ENCODE assay signal across 8 mouse cellular contexts in the genomic region with DNA sequence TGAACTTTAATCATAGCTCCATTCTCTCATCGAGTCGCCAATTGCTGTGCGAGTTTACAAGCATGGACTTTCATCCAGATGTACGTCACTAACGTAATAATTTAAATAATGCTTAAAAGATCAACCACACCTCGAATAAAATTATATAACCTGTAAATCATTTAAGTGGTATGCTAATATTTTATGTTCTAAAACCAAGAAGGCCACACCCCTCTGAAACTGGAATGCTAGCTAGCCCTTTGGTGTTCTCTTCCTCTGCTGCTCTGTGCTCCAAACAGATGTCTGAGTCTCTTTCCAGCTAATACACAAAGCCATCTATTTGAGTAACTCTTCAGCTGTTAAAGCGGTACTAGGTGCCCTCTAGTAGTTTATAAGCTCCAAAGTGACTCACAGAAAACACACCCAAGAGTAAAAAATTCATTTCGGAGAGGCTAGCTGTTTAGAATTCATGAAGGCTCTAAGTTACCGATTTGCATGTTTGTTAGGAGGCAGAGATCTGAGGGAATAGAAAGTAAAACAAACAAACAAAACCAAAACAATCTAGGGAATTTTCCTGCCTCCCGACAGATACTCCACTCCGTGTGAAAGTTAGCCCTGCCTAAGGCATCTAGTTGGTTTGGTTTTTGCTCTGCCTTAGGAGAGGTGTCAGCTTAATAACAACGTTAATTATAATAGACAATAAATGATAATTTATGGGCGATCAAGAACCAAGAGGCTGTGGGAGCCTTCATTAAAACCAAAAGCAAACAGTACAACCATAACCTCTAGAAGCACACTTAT. TPM values are rescaled to one million over a fixed set of nuclear protein-coding genes. Genes with fewer than 3 reads are reported as not detected.
A peak's percentile ranks its signal among the peaks of the same experiment; 100 is the strongest.
DNase-seq lines count a peak whose midpoint lies in the region; ATAC-seq and TF ChIP-seq lines count a peak whose summit lies in the region.

No protein-coding gene starts in this region.

- peak overlapping the region; percentile 51 for H3K4me2 ChIP-seq in hindbrain, embryonic 12.5 days (replicated peaks)
- H3K4me2 ChIP-seq in liver, embryonic 11.5 days = peak overlapping the region; percentile 95

- H3K4me1 ChIP-seq in cortical plate, adult 2 months (ENCODE audit: control insufficient read depth, insufficient read depth, low read length) = 0 out of 2 replicates have a peak, but pooled peaks cover 1% of the 10 kb centered on the region
- peaks cover 15% of the 10 kb centered on the region for H3K4me1 ChIP-seq in hindbrain, embryonic 12.5 days
- peaks cover 26% of the 10 kb centered on the region for H3K4me1 ChIP-seq in liver, embryonic 11.5 days (replicated peaks; ENCODE audit: control insufficient read depth, insufficient read depth, low read length)
- H3K4me1 ChIP-seq in olfactory bulb, adult 2 months (ENCODE audit: control insufficient read depth, insufficient read depth, low read length) = no peaks in the 10 kb centered on the region

- no peaks in the 10 kb centered on the region for H3K27me3 ChIP-seq in hindbrain, embryonic 12.5 days
- no peaks in the 10 kb centered on the region for H3K27me3 ChIP-seq in liver, embryonic 11.5 days (replicated peaks; ENCODE audit: control insufficient read depth, insufficient read depth, low read length)

- no peak overlapping the region for H3K9ac ChIP-seq in hindbrain, embryonic 12.5 days
- H3K9ac ChIP-seq in liver, embryonic 11.5 days (ENCODE audit: low read depth, low read length) = no peak overlapping the region

- 0 out of 2 replicates have a peak overlapping the region, but pooled peaks have one; percentile 56 for H3K27ac ChIP-seq in cortical plate, adult 2 months (ENCODE audit: insufficient read depth, low read length)
- no peak overlapping the region; the same call in 1 of the 2 replicates for H3K27ac ChIP-seq in hindbrain, embryonic 12.5 days
- peak overlapping the region; percentile 23; the same call in 1 of the 2 replicates for H3K27ac ChIP-seq in liver, embryonic 11.5 days (ENCODE audit: low read depth, low read length)
- 0 out of 2 replicates have a peak overlapping the region, but pooled peaks have one; percentile 40 for H3K27ac ChIP-seq in olfactory bulb, adult 2 months (ENCODE audit: insufficient read depth, low read depth, low read length)

- ATAC-seq in hindbrain, embryonic 12.5 days (ENCODE audit: low FRiP score) = no peak
- no peak for ATAC-seq in liver, embryonic 11.5 days (replicated peaks; ENCODE audit: low FRiP score)
- ATAC-seq in erythroid progenitor cell, adult 5-6 weeks (replicated peaks; ENCODE audit: low FRiP score, poor library complexity, severe bottlenecking) = no peak

- no peak overlapping the region; the same call in 1 of the 2 replicates for H3K4me3 ChIP-seq in cortical plate, adult 2 months (ENCODE audit: insufficient read depth, low read length)
- peak overlapping the region; percentile 95; the same call in 1 of the 2 replicates for H3K4me3 ChIP-seq in hindbrain, embryonic 12.5 days
- H3K4me3 ChIP-seq in liver, embryonic 11.5 days (ENCODE audit: low read depth, low read length) = peak overlapping the region; percentile 94; the same call in 1 of the 2 replicates
- H3K4me3 ChIP-seq in olfactory bulb, adult 2 months (ENCODE audit: insufficient read depth, low read depth, low read length) = no peak overlapping the region

- TF ChIP-seq POLR2A in cortical plate, adult 2 months (IDR thresholded peaks at IDR 0.05; ENCODE audit: extremely low read depth, insufficient read depth, low read length) = no peak
- no peak for TF ChIP-seq POLR2A in olfactory bulb, adult 2 months (IDR thresholded peaks at IDR 0.05; ENCODE audit: insufficient read depth, low read depth, low read length)

- H3K36me3 ChIP-seq in hindbrain, embryonic 12.5 days = peaks cover 10% of the 10 kb centered on the region
- H3K36me3 ChIP-seq in liver, embryonic 11.5 days (ENCODE audit: control insufficient read depth, insufficient read depth, low read length) = 0 out of 2 replicates have a peak, but pooled peaks cover 4% of the 10 kb centered on the region

- WGBS in hindbrain, embryonic 12.5 days = 71% methylated on average over 13 of the region's 13 CpGs
- 59% methylated on average over 13 of the region's 13 CpGs for WGBS in liver, embryonic 11.5 days
- 50% methylated on average over 13 of the region's 13 CpGs for WGBS in olfactory bulb, adult 2 months

- no peaks in the 10 kb centered on the region for H3K9me3 ChIP-seq in hindbrain, embryonic 12.5 days (replicated peaks)
- no peaks in the 10 kb centered on the region for H3K9me3 ChIP-seq in liver, embryonic 11.5 days (ENCODE audit: control insufficient read depth, low read length)

- DNase-seq in CD4-positive helper T cell, adult 2 months (ENCODE audit: low read depth, low spot score) = peak; percentile 19
- DNase-seq in liver, embryonic 11.5 days (ENCODE audit: low spot score) = no peak
- DNase-seq in layer of hippocampus, adult 11-12 months (ENCODE audit: low spot score) = no peak
- no peak for DNase-seq in right cerebral cortex, postnatal 10 days (ENCODE audit: low spot score in 2 of 2)

- no peak for TF ChIP-seq CTCF in cortical plate, adult 2 months (IDR thresholded peaks at IDR 0.05; ENCODE audit: extremely low read depth, insufficient read depth, low read length)
- no peak for TF ChIP-seq CTCF in olfactory bulb, adult 2 months (IDR thresholded peaks at IDR 0.05; ENCODE audit: insufficient read depth, low read depth, low read length)

RNA-seq across cellular contexts. Expression of a gene that starts 1.1 kb away (rescaled TPM):
- 34.0 and 35.1 TPM in 2 replicates for polyA plus RNA-seq in cortical plate, adult 2 months (2012; rRNA removed)
- 123 and 134 TPM in 2 replicates for polyA plus RNA-seq in hindbrain, embryonic 12.5 days (2016; fragmentation: Nextera tagmentation; extraction: Ambion mirVana)
- 18.0 and 21.2 TPM in 2 replicates for polyA plus RNA-seq in liver, embryonic 11.5 days (2014; fragmentation: Nextera tagmentation; extraction: Ambion mirVana)
- not detected in 2 replicates for polyA plus RNA-seq in olfactory bulb, adult 2 months (2012; ENCODE audit: insufficient read depth, insufficient read length, low replicate concordance, missing spikeins)
- 17.3 and 34.4 TPM in 2 replicates for total RNA-seq in erythroid progenitor cell, adult 5-6 weeks (2015; ENCODE audit: low replicate concordance)
- total RNA-seq in erythroid progenitor cell, adult 5-6 weeks (2017; ENCODE audit: low replicate concordance) = 21.1 and 27.2 TPM in 2 replicates

RNA-seq across cellular contexts. Expression of a gene that starts 59.7 kb away (rescaled TPM):
- polyA plus RNA-seq in cortical plate, adult 2 months (2012; rRNA removed) = 0.45 TPM in 1 of 2 replicates, not detected in the other
- 1.5 and 2.9 TPM in 2 replicates for polyA plus RNA-seq in hindbrain, embryonic 12.5 days (2016; fragmentation: Nextera tagmentation; extraction: Ambion mirVana)
- 1.4 and 2.2 TPM in 2 replicates for polyA plus RNA-seq in liver, embryonic 11.5 days (2014; fragmentation: Nextera tagmentation; extraction: Ambion mirVana)
- polyA plus RNA-seq in olfactory bulb, adult 2 months (2012; ENCODE audit: insufficient read depth, insufficient read length, low replicate concordance, missing spikeins) = not detected in 2 replicates
- total RNA-seq in erythroid progenitor cell, adult 5-6 weeks (2015; ENCODE audit: low replicate concordance) = not detected in 2 replicates
- total RNA-seq in erythroid progenitor cell, adult 5-6 weeks (2017; ENCODE audit: low replicate concordance) = 1.8 TPM in 1 of 2 replicates, not detected in the other

RNA-seq across cellular contexts. Expression of a gene that starts 59.7 kb away (rescaled TPM):
- 174 and 182 TPM in 2 replicates for polyA plus RNA-seq in cortical plate, adult 2 months (2012; rRNA removed)
- polyA plus RNA-seq in hindbrain, embryonic 12.5 days (2016; fragmentation: Nextera tagmentation; extraction: Ambion mirVana) = 161 and 170 TPM in 2 replicates
- 67.8 and 69.4 TPM in 2 replicates for polyA plus RNA-seq in liver, embryonic 11.5 days (2014; fragmentation: Nextera tagmentation; extraction: Ambion mirVana)
- not detected in 2 replicates for polyA plus RNA-seq in olfactory bulb, adult 2 months (2012; ENCODE audit: insufficient read depth, insufficient read length, low replicate concordance, missing spikeins)
- 161 and 174 TPM in 2 replicates for total RNA-seq in erythroid progenitor cell, adult 5-6 weeks (2015; ENCODE audit: low replicate concordance)
- 129 and 151 TPM in 2 replicates for total RNA-seq in erythroid progenitor cell, adult 5-6 weeks (2017; ENCODE audit: low replicate concordance)

Comparison
In these comparisons a context has a peak if more than half of its experiments do, and no peak if none do; other contexts are left out.
1. H3K4me3 ChIP-seq: peak in hindbrain, embryonic 12.5 days (single experiment) and liver, embryonic 11.5 days (single experiment); none in cortical plate, adult 2 months (single experiment) and olfactory bulb, adult 2 months (single experiment).
2. RNA of a gene that starts 59.7 kb away (polyA plus RNA-seq): 174 to 182 TPM in cortical plate, adult 2 months, 161 to 170 TPM in hindbrain, embryonic 12.5 days and 67.8 to 69.4 TPM in liver, embryonic 11.5 days; not detected in olfactory bulb, adult 2 months; every median in the first group is over 10 times any median in the second.